Mouse (Mus musculus) left cerebral cortex, adult 18-20 months (tissue): ENCODE measurements around the gene Pnliprp2. TPM values are rescaled to one million over a fixed set of nuclear protein-coding genes. Genes with fewer than 3 reads are reported as not detected.

Experiments used
- DNase-seq, 2 experiments: peaks; one replicate each; pipeline ENCODE4 v3.0.0; 2021 to 2022; ENCODE audit warnings: low spot score in 2 of 2, mixed read lengths in 1 of 2
- total RNA-seq, 2 experiments: library from RNA; stranded (reverse); gene quantifications; 2 replicates each; pipeline ENCODE4 v1.2.3; 2021

Pnliprp2 gene
- total RNA-seq, 2 experiments from 2014 or later, result not detected

DNA sequence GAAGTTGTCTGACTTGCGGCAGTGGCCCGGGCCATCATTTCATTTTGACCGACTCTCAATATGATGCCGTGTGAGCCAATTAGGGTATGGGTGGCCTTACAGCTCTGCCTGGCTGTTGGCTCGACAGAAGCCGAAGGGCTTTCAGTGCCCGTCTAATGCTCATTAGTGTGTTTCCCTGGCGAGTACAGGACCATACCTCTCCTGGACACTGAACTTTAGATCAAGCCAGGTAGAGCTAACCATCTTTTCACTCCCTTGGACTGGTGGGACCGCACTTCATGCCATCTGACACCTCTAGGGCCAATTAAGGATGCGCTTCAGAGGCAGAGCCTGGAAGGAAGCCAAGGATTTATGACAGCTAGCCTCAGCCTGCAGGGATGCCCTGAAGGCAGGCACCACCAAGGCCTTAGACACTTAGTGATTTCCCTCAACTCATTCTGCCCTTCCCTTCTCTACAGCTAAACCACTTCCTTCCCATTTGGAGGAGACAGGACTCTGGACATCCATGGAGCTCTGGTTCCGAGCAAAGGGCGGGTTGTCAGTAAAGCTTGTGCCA is 35.7 kb downstream of the Pnliprp2 start:
- no peak for DNase-seq

GRCm38 (mm10) chr19:58805191-58805779 is 45.8 kb downstream of the Pnliprp2 start:
- DNase-seq, result peak; percentile 51 to 53

GRCm38 (mm10) chr19:58806364-58806763 is 46.8 kb downstream of the Pnliprp2 start:
- peak; percentile 75 for DNase-seq

GRCm38 (mm10) chr19:58808864-58809263 is 49.3 kb downstream of the Pnliprp2 start:
- DNase-seq, result no peak

DNA sequence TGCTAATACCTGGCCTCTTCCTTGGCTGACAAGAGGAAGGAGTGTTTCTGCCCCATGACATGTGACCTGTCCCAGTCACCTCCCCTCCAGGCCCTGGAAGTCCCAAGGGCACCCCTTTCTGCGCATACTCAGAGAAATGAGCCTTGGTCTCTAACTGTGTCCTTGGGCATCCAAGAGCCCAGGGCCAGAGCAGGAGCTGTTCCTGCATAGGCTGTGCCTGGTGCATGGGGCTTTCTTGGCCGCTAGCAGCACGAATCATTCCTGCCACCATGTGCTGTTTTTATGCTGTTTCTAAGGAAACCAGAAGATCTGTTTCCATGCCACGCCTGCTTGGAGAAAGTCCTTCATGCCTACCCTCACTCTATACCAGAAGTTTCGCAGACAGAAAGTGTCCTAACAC is 51.0 kb downstream of the Pnliprp2 start:
- DNase-seq, result no peak

DNA sequence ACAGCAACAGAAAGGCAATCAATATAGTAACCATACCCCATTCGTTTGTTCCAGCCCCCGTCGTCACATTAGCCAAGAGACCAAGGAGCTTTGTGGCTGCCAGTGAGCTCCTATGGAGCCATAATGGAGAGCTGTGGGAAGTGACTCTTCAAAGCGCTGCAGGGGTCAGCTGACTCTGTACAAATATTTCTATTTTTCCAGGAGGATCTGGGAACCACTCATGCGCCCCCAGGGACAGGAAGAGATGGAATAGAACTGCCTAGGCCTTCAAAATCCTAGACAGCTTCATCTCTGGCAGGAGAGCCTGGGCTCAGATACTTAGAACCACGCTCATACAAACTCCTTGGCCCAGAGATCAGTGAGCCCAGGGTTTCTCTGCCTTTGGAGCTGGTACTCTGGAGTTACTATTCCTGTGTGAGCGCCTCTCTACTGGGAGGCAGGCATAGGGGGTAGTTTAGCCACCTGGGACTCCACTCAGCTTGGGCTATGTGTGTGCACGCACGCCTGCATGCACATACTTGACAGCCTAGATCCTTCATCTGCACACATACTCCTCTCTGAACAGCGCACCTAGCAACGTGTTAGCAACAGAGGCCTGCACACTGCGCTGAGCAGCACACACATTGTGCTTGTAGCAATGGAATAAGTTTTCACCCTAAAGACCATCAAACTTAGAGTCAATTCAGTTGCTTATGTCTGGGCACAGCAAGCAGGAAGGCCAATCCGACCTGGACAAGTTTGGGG is 55.8 kb downstream of the Pnliprp2 start:
- no peak for DNase-seq

DNA sequence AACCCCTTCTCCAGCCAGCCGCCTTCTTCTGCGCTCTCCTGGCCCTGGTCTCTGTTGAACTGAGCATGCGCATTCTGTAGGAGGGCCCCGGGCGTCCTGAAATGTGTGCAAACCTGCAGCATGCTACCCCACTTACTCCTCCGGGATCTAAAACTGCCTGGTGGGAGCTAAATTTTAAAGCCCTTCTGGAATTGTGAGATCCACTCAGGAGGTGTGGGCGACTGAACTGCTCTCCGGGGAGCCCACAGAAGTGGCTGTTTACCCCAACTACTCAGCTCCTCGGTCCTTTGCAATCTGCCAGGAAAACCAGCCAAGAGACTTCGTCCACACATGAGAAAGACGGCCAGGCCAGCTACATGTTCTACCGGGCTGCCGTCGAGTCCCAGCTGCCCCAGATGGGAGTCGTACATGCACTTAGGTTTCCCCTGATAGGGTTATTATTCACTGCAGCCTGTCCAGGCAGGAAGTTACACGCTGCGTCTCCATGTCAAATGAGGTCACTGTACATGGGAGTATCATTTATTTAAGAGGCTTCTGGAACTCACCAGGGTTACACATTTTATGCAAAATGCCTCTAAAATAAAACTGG is 57.0 kb downstream of the Pnliprp2 start:
- DNase-seq, result peak; percentile 70 to 85

DNA sequence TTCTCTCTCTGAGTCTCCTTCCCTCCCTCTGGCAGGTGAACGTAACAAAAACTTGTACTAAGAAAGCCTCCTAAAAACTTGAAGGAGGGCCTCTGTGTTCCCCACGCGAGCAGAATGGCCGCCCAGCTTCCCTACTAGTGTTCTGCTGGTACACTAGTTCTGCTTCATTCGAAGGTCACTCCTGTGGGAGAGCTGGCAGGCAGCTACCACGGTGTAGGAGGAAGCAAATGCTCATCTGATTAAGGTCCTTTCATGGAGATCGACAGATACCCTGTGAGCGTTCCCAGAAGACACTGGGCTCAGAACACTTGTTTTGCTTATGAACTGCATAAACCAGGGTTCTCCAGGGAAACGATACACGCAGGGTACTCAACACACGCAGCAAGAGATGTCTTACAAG is 57.9 kb downstream of the Pnliprp2 start:
- no peak for DNase-seq

GRCm38 (mm10) chr19:58818571-58819415 is 59.3 kb downstream of the Pnliprp2 start:
- DNase-seq, result no peak

DNA sequence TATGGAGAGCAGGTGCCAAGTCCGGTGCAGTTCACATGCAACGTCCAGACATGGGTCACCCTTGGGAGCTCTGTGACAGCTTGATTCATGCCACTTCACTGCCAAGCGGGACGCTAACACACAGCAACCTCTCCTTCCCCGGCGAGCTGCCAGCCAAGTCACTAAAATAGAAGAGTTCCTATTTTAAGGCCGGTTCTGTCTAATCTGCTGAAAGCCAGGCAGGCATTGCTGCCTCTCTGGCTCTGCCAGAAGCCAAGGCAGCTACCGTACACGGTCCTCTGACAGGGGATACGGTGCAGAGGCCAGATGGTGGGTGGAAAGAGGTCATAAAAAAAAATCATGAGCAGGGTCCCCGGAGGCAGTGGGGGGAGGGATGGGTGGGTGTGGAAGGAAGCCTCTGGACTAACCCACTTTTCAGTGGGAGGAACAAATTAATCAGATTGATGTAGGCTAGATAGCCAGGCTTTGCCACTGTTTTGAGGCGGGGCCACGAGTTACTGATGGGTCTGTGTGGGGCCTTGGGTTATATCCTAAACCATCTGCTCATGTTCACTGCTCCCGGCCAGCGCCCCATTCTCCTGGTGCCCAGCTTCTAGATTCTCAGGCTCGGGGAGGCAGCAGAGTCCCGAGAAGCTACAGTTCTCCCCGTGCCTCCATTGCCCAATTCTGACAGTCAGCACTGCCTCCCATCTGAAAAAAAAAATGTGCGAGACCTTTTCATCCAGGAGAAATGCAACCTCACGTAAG is 63.1 kb downstream of the Pnliprp2 start:
- peak; percentile 75 to 85 for DNase-seq

DNA sequence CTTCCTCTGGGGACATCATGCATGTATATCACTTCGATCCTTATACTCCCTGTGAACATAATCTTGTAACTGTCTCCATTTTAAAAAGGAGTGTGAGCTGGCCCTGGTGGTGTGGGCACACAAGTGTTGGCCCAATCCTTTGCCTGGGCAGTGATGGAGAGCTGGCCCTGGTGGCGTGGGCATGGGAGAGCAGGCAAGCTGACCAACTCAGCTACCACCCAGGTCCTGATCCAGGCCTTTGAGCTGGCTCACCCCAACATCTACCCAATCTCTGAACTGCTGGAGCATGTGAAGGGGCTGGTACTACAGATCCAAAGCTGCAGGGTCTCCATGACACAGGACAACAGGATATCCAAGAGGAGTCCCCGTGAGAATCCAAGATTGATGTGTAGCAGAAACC is 63.8 kb downstream of the Pnliprp2 start:
- no peak for DNase-seq

- DNase-seq, result no peak
Observed at GRCm38 (mm10) chr19:58824316-58824715, 64.8 kb downstream of the Pnliprp2 start.

Other genes with a start within 250 kb of the Pnliprp2 start
- not detected for gene Ccdc172, start 247.7 kb upstream of the Pnliprp2 start, total RNA-seq
- 1 to 10 TPM; 1.2 to 2.7 TPM for gene Pnlip, start 107.2 kb upstream of the Pnliprp2 start, total RNA-seq
- gene Pnliprp1, start 30.8 kb upstream of the Pnliprp2 start, total RNA-seq, result not detected
- gene 1700019N19Rik, start 34.7 kb downstream of the Pnliprp2 start, total RNA-seq, result under 1 TPM in 1 of 2 experiments, not detected in 1; 0.84 TPM
- gene Eno4, start 183.7 kb downstream of the Pnliprp2 start, total RNA-seq, result 1 to 10 TPM; 1.6 to 2.3 TPM
- gene Hspa12a, start 183.9 kb downstream of the Pnliprp2 start, total RNA-seq, result 100 to 1,000 TPM; 195 to 201 TPM